Mouse (Mus musculus): ENCODE data around the gene Sf3a1. TPM values are rescaled to one million over a fixed set of nuclear protein-coding genes. Genes with fewer than 3 reads are reported as not detected.

The Sf3a1 gene
- polyA plus RNA-seq, 1 experiment from 2014 or later: 64.3 TPM

- no peaks in the 10 kb centered on the region for H3K9me3 ChIP-seq (ENCODE audit: control insufficient read depth, low read length)
- WGBS: 76% methylated on average over 11 of the region's 11 CpGs
These were observed 42.0 kb downstream of the Sf3a1 start for GRCm38 (mm10) chr11:4201981-4202700.

GRCm38 (mm10) chr11:4202995-4203704 is 43.0 kb downstream of the Sf3a1 start:
- H3K4me2 ChIP-seq (ENCODE audit: low read length): no peak overlapping the region
- H3K4me3 ChIP-seq (replicated peaks; ENCODE audit: low read depth, low read length): no peak overlapping the region
- H3K4me1 ChIP-seq (ENCODE audit: control insufficient read depth, insufficient read depth, low read length): no peaks in the 10 kb centered on the region
- H3K9me3 ChIP-seq (ENCODE audit: control insufficient read depth, low read length): no peaks in the 10 kb centered on the region
- ATAC-seq (ENCODE audit: low FRiP score, low TSS enrichment) (no peak), DNase-seq (no peak)
- 86% methylated on average over 12 of the region's 12 CpGs for WGBS
- H3K27me3 ChIP-seq (ENCODE audit: control insufficient read depth, insufficient read depth, low read length): no peaks in the 10 kb centered on the region
- H3K36me3 ChIP-seq (ENCODE audit: control insufficient read depth, insufficient read depth, low read length): peaks cover 17% of the 10 kb centered on the region
- no peak overlapping the region for H3K9ac ChIP-seq (replicated peaks; ENCODE audit: low read length)
- H3K27ac ChIP-seq (replicated peaks; ENCODE audit: low read depth, low read length): no peak overlapping the region

More at GRCm38 (mm10) chr11:4201981-4202700, 42.0 kb downstream of the Sf3a1 start:
- H3K36me3 ChIP-seq (ENCODE audit: control insufficient read depth, insufficient read depth, low read length): peaks cover 8% of the 10 kb centered on the region
- no peaks in the 10 kb centered on the region for H3K27me3 ChIP-seq (ENCODE audit: control insufficient read depth, insufficient read depth, low read length)
- H3K4me1 ChIP-seq (ENCODE audit: control insufficient read depth, insufficient read depth, low read length): no peaks in the 10 kb centered on the region
- H3K4me2 ChIP-seq (ENCODE audit: low read length): no peak overlapping the region
- H3K27ac ChIP-seq (replicated peaks; ENCODE audit: low read depth, low read length): no peak overlapping the region
- DNase-seq (no peak), ATAC-seq (ENCODE audit: low FRiP score, low TSS enrichment) (no peak)
- no peak overlapping the region for H3K4me3 ChIP-seq (replicated peaks; ENCODE audit: low read depth, low read length)
- H3K9ac ChIP-seq (replicated peaks; ENCODE audit: low read length): no peak overlapping the region

- ATAC-seq (ENCODE audit: low FRiP score, low TSS enrichment) (no peak), DNase-seq (no peak)
- H3K9me3 ChIP-seq (ENCODE audit: control insufficient read depth, low read length): no peaks in the 10 kb centered on the region
- H3K4me3 ChIP-seq (replicated peaks; ENCODE audit: low read depth, low read length): no peak overlapping the region
- H3K36me3 ChIP-seq (ENCODE audit: control insufficient read depth, insufficient read depth, low read length): peaks cover 22% of the 10 kb centered on the region
- no peaks in the 10 kb centered on the region for H3K4me1 ChIP-seq (ENCODE audit: control insufficient read depth, insufficient read depth, low read length)
- no peak overlapping the region for H3K4me2 ChIP-seq (ENCODE audit: low read length)
- no peak overlapping the region for H3K9ac ChIP-seq (replicated peaks; ENCODE audit: low read length)
- H3K27ac ChIP-seq (replicated peaks; ENCODE audit: low read depth, low read length): no peak overlapping the region
- 55% methylated on average over 2 of the region's 2 CpGs for WGBS
- no peaks in the 10 kb centered on the region for H3K27me3 ChIP-seq (ENCODE audit: control insufficient read depth, insufficient read depth, low read length)
These were observed 43.5 kb downstream of the Sf3a1 start for GRCm38 (mm10) chr11:4203705-4204074.

- 85% methylated on average over 5 of the region's 5 CpGs for WGBS
- ATAC-seq (ENCODE audit: low FRiP score, low TSS enrichment) (no peak), DNase-seq (no peak)
These were observed 45.0 kb downstream of the Sf3a1 start for GRCm38 (mm10) chr11:4205097-4205655.

GRCm38 (mm10) chr11:4205951-4206350 is 45.8 kb downstream of the Sf3a1 start:
- ATAC-seq (ENCODE audit: low FRiP score, low TSS enrichment) (no peak), DNase-seq (no peak)
- Histone ChIP-seq H3K4me1 (ENCODE audit: control insufficient read depth, insufficient read depth, low read length) (no peaks in the 10 kb centered on the region), H3K27ac (replicated peaks; ENCODE audit: low read depth, low read length) (no peak overlapping the region), H3K27me3 (ENCODE audit: control insufficient read depth, insufficient read depth, low read length) (no peaks in the 10 kb centered on the region), H3K9ac (replicated peaks; ENCODE audit: low read length) (no peak overlapping the region), H3K9me3 (ENCODE audit: control insufficient read depth, low read length) (no peaks in the 10 kb centered on the region), H3K4me2 (ENCODE audit: low read length) (no peak overlapping the region), H3K4me3 (replicated peaks; ENCODE audit: low read depth, low read length) (no peak overlapping the region), H3K36me3 (ENCODE audit: control insufficient read depth, insufficient read depth, low read length) (peaks cover 43% of the 10 kb centered on the region)
- 92% methylated on average over 7 of the region's 7 CpGs for WGBS

More at GRCm38 (mm10) chr11:4205097-4205655, 45.0 kb downstream of the Sf3a1 start:
- Histone ChIP-seq H3K27me3 (ENCODE audit: control insufficient read depth, insufficient read depth, low read length) (no peaks in the 10 kb centered on the region), H3K27ac (replicated peaks; ENCODE audit: low read depth, low read length) (no peak overlapping the region), H3K4me1 (ENCODE audit: control insufficient read depth, insufficient read depth, low read length) (no peaks in the 10 kb centered on the region), H3K9ac (replicated peaks; ENCODE audit: low read length) (no peak overlapping the region), H3K36me3 (ENCODE audit: control insufficient read depth, insufficient read depth, low read length) (peaks cover 35% of the 10 kb centered on the region), H3K4me2 (ENCODE audit: low read length) (no peak overlapping the region), H3K4me3 (replicated peaks; ENCODE audit: low read depth, low read length) (no peak overlapping the region), H3K9me3 (ENCODE audit: control insufficient read depth, low read length) (no peaks in the 10 kb centered on the region)

GRCm38 (mm10) chr11:4206563-4206962 is 46.4 kb downstream of the Sf3a1 start:
- Histone ChIP-seq H3K27ac (replicated peaks; ENCODE audit: low read depth, low read length) (no peak overlapping the region), H3K4me1 (ENCODE audit: control insufficient read depth, insufficient read depth, low read length) (no peaks in the 10 kb centered on the region), H3K36me3 (ENCODE audit: control insufficient read depth, insufficient read depth, low read length) (peaks cover 45% of the 10 kb centered on the region), H3K27me3 (ENCODE audit: control insufficient read depth, insufficient read depth, low read length) (no peaks in the 10 kb centered on the region), H3K9me3 (ENCODE audit: control insufficient read depth, low read length) (no peaks in the 10 kb centered on the region), H3K4me2 (ENCODE audit: low read length) (no peak overlapping the region), H3K9ac (replicated peaks; ENCODE audit: low read length) (no peak overlapping the region), H3K4me3 (replicated peaks; ENCODE audit: low read depth, low read length) (no peak overlapping the region)
- WGBS: 82% methylated on average over 6 of the region's 6 CpGs
- no peak for ATAC-seq (ENCODE audit: low FRiP score, low TSS enrichment)
- DNase-seq: no peak

- H3K9ac ChIP-seq (replicated peaks; ENCODE audit: low read length): no peak overlapping the region
- H3K4me1 ChIP-seq (ENCODE audit: control insufficient read depth, insufficient read depth, low read length): no peaks in the 10 kb centered on the region
- ATAC-seq (ENCODE audit: low FRiP score, low TSS enrichment) (no peak), DNase-seq (no peak)
- H3K4me2 ChIP-seq (ENCODE audit: low read length): no peak overlapping the region
- H3K27me3 ChIP-seq (ENCODE audit: control insufficient read depth, insufficient read depth, low read length): no peaks in the 10 kb centered on the region
- no peak overlapping the region for H3K27ac ChIP-seq (replicated peaks; ENCODE audit: low read depth, low read length)
- peaks cover 55% of the 10 kb centered on the region for H3K36me3 ChIP-seq (ENCODE audit: control insufficient read depth, insufficient read depth, low read length)
- H3K9me3 ChIP-seq (ENCODE audit: control insufficient read depth, low read length): no peaks in the 10 kb centered on the region
- no peak overlapping the region for H3K4me3 ChIP-seq (replicated peaks; ENCODE audit: low read depth, low read length)
- WGBS: 95% methylated on average over 9 of the region's 9 CpGs
These were observed 47.5 kb downstream of the Sf3a1 start for GRCm38 (mm10) chr11:4207655-4208054.

- ATAC-seq (ENCODE audit: low FRiP score, low TSS enrichment): no peak
These were observed 49.4 kb downstream of the Sf3a1 start for GRCm38 (mm10) chr11:4209556-4209955.

More at GRCm38 (mm10) chr11:4209556-4209955, 49.4 kb downstream of the Sf3a1 start:
- Histone ChIP-seq H3K9ac (replicated peaks; ENCODE audit: low read length) (no peak overlapping the region), H3K27me3 (ENCODE audit: control insufficient read depth, insufficient read depth, low read length) (no peaks in the 10 kb centered on the region), H3K4me3 (replicated peaks; ENCODE audit: low read depth, low read length) (no peak overlapping the region), H3K4me1 (ENCODE audit: control insufficient read depth, insufficient read depth, low read length) (no peaks in the 10 kb centered on the region), H3K4me2 (ENCODE audit: low read length) (no peak overlapping the region), H3K27ac (replicated peaks; ENCODE audit: low read depth, low read length) (no peak overlapping the region), H3K9me3 (ENCODE audit: control insufficient read depth, low read length) (no peaks in the 10 kb centered on the region), H3K36me3 (ENCODE audit: control insufficient read depth, insufficient read depth, low read length) (peaks cover 74% of the 10 kb centered on the region)
- WGBS: 84% methylated on average over 5 of the region's 5 CpGs
- DNase-seq: no peak

Data from midbrain, embryonic 14.5 days (tissue).